Mouse (Mus musculus) liver, adult 2 months (tissue): ENCODE measurements around the gene Clip2.

ENCODE experiments used
- CTCF ChIP-seq: fragments of 200-500 bp; IDR thresholded peaks from 2 replicates; pipeline ENCODE4 v1.5.1; 2011; ENCODE audit warnings: low read depth, low read length, control low read depth
- POLR2A ChIP-seq: fragments of 200-500 bp; IDR thresholded peaks from 2 replicates; pipeline ENCODE4 v1.6.1; 2011; ENCODE audit warnings: low read length, control low read depth; ENCODE audit not compliant: insufficient read depth; ENCODE audit errors: extremely low read depth

DNA sequence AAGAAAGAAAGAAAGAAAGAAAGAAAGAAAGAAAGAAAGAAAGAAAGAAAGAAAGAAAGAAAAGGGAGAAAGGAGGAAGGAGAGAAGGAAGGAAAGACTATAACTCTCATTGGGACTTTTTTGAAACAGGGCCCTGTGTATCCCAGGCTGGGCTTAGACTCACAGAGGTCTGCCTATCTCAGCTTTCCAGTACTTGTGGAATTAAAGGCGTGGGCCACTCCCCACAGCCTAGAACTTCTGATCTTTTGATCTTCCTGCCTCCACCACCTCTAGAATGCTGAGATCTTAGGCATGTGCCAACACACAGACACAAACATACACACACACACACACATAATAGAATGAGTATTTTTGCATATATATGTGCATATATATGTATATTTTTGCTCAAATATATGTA lies 87.0 kb downstream of the Clip2 start:
- TF ChIP-seq CTCF (no peak), POLR2A (no peak)
